Mouse (Mus musculus): ENCODE measurements at regions not wholly inside any gene's neighbourhood (a gene's known extent, or its start where the extent isn't known, plus 50 kb on each side); places are given as distances from the start of the nearest gene placed in this dataset.

GRCm38 (mm10) chr8:38927426-38927825 is 1747.5 kb upstream of the Adam24 start:
- DNase-seq (ENCODE audit: low read depth, low spot score), result peak; percentile 79

- peak; percentile 45 for DNase-seq (ENCODE audit: low read depth, low spot score)
Measured at GRCm38 (mm10) chr8:38927867-38928266, 1747.0 kb upstream of the Adam24 start.

GRCm38 (mm10) chr8:38928340-38928739 is 1746.5 kb upstream of the Adam24 start:
- no peak for DNase-seq (ENCODE audit: low read depth, low spot score)

Measured in brain, adult 2 months (tissue).